Mouse (Mus musculus): ENCODE measurements around the gene Plcg1. TPM values are rescaled to one million over a fixed set of nuclear protein-coding genes. Genes with fewer than 3 reads are reported as not detected.
A peak's percentile ranks its signal among the peaks of the same experiment; 100 is the strongest.

Plcg1 gene
- total RNA-seq (2021), result 100 to 1,000 TPM; 121 to 137 TPM
- long read RNA-seq, full-length matches to known transcripts, result 2 of 63 reads
- long read RNA-seq, partial matches to known transcripts, result 31 of 63 reads
- long read RNA-seq, other reads (novel, unspliced or antisense), result 30 of 63 reads

DNA sequence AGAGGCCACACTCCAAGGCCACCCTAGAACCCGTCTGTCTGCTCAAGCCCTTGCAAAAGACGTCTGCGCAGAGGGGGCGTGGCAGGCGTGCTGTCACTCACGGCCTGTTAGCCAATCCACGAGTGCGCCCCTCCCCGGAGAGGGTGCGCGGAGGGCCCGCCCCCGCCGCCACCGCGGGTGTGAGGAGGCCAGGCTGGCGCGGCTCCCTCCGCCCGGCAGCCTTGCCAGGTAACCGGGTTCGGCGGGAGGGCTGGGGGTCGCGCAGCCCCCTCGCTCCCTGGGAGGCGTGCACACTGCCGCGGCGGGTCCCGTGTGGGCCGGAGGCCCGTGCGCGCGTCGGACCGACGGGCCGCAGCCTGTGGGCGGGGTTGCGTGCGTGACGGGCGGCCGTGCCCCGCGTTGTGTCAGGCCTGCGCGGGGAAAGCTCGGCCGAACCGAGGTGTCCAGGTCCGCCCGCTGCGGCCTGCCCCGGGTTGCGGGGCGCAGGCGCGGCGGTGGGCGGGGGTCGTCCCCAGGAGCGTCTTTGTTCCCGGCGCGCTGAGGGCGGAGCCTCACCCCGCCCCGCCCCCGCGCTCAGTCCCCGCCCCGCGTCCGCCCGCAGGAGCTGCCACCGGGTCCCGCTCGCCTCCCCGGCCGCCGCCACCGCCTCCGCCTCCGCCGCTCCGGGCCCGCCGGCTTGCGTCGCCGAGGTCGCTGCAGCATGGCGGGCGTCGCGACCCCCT lies at the start of gene Plcg1:
Plcg1 (plus strand) TSS at position 184 of the 722 bp plus-strand sequence.
- DNase-seq (ENCODE audit: low spot score in 2 of 2), result peak; percentile 94 to 96

GRCm38 (mm10) chr2:160700271-160700670 lies 30.8 kb upstream of the Plcg1 start:
- DNase-seq (ENCODE audit: low spot score in 2 of 2), result no peak

DNA sequence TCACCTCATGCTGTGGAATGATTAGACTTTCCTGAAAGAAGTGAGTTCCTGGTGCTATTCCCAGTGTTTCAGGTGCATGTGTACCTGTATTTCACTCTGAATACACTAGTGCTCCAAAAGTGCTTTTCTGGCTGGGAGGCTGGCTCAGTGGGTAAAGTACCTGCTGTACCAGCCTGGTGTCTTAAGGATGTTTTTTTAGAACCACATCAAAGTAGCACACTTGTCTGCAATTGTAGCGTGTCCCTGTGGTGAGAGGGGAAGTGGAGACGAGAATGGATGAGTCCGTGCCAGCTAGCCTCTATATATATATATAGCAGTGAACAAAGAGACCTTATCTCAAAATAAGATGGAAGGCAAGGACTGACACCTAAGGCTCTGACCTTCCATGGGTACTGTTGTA lies 29.5 kb upstream of the Plcg1 start:
- DNase-seq (ENCODE audit: low spot score in 2 of 2), result no peak

- DNase-seq (ENCODE audit: low spot score in 2 of 2), result no peak
Observed at GRCm38 (mm10) chr2:160702824-160703223, 28.3 kb upstream of the Plcg1 start.

GRCm38 (mm10) chr2:160707673-160708072 lies 23.4 kb upstream of the Plcg1 start:
- DNase-seq (ENCODE audit: low spot score in 2 of 2), result no peak

- no peak for DNase-seq (ENCODE audit: low spot score in 2 of 2)
Observed at GRCm38 (mm10) chr2:160715463-160716030, 15.6 kb upstream of the Plcg1 start.

- peak in 1 of 2 experiments; percentile 39 for DNase-seq (ENCODE audit: low spot score in 2 of 2)
Observed at GRCm38 (mm10) chr2:160717269-160717668, 13.8 kb upstream of the Plcg1 start.

GRCm38 (mm10) chr2:160718811-160719210 lies 12.3 kb upstream of the Plcg1 start:
- peak in 1 of 2 experiments; percentile 21 for DNase-seq (ENCODE audit: low spot score in 2 of 2)

DNA sequence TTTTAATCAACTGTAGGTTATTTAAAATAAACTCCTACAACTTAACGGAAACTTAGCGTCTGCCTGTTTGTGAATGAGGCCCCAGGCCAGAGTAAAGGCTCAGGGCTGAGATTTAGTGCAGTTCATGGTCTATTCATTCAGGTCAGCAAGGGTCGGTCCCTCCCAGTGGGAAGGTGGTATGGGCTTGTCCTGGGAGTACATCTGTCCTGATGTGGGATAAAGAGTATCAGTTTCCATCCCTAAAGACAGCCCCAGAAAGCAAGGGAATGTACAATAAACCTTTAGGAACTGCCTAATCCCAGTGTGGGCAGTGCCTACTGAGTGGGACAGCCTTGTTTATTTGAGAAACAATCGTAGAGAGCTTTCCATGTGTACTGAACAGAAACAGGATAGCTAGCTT lies 8.4 kb upstream of the Plcg1 start:
- no peak for DNase-seq (ENCODE audit: low spot score in 2 of 2)

DNA sequence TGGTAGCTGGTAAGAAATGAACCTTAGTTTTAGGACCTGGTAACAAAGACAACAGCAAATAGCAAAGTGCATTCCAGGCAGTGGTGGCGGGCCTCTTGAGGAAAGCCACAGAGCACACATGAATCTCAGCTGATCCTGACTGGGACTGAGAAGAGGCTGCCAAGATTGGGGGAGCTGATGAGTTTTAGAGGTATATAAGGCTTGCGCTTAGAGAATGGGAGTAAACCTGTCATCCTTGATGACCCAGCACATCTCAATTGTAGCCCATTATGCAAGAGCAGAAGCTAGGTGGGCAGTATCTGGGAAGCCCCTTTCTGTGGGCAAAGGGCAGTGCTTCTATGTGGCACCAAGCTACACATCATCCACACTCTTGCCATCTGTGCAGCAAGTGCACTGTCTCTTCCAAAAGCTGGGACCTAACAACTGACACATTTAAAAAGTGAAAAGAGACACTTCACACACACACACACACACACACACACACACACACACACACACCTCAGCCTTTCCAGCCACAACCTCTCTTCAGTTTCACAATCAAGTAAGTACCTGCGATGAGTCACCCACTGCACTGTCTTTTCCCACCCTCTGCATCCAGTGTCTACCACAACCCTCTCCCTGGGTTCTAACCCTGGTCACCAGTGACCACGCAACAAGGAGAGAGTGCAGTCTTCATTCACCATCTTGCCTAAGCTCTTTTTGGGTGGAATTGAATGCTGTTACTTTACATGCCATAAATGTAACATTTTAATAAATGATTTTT lies 7.3 kb upstream of the Plcg1 start:
- no peak for DNase-seq (ENCODE audit: low spot score in 2 of 2)

- DNase-seq (ENCODE audit: low spot score in 2 of 2), result no peak
Observed at GRCm38 (mm10) chr2:160724536-160724935, 6.6 kb upstream of the Plcg1 start.

DNA sequence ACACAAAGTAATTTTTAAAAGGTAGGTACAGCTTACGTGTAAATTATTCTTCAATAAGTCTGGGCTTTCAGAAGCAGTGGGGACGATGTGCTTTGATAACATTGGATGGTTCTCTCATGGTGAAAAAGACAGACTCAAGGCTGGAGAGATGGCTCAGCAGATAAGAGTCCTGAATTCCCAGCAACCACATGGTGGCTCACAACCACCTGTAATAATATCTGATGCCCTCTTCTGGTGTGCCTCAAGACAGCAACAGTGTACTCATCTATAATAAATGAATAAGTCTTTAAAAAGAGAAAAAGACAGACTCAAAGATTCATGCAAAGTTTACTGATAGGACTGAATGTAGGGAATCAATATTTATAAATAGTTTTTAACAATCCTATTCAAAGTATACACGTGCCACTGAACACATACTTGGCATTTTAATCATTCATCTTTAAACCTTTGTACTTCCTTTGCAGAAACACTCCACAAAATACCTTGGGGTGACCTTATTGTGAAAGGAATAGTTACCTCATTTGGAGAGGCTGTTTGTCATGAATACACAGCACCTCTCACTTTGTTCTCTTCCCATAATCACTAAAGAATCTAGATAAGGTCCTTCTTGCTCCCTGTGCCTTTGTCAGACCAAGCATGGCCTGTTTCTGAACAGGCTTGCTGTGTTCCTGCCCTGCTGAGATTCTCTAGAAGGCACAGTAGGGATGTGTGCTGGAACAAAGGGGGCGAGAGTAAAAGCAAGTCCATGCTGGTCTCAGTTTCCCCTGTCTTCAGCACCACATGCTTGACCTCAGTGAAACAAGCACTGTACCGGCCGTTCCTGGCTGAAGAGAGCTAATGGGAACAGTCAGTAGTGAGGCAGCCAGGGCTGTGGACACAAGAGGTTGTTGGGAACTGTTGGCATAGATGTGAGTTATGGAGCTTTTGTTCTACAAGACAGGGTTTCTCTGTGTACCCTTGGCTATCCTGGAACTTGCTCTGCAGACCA lies 4.9 kb upstream of the Plcg1 start:
- DNase-seq (ENCODE audit: low spot score in 2 of 2), result no peak

DNA sequence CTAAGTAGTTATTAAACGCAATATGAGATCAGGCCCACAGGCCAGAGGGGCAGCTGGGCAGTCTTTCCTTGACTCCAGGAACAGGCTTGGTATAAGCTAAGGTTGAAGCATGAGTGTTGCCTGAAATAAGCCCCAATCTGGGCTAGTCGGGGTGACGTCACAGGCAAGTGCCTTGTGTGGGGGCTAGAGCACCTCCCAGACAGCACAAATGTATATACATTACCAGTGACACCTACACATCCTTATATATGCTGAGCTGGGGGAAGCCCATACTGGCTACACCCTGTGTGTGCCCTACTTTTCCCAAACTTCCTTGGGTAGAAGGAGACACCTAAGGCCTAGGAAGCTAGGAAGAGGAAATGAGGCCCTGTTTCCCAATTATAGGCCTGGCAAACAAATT lies 2.1 kb upstream of the Plcg1 start:
- no peak for DNase-seq (ENCODE audit: low spot score in 2 of 2)

DNA sequence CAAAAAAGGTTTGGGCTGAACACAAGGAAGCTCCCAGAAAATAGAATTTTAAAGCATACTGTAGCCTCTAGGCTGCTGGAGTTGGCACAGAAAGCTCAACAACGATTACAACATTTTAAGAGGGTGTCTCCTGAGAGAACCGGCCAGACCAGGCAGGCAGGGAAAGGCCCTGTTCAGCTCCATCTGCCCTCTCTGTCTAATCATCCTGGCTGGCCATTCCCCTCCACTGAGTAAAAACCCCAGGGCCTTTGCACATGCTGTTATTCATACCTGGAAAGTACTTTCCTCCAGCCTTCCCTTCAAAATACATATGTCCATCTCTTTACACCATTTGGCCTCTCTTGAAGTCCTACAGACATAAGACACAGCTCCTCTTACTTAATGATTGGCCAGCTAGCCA lies 1.7 kb upstream of the Plcg1 start:
- DNase-seq (ENCODE audit: low spot score in 2 of 2), result no peak

GRCm38 (mm10) chr2:160729851-160730796 lies 976 bp upstream of the Plcg1 start:
- DNase-seq (ENCODE audit: low spot score in 2 of 2), result no peak

- no peak for DNase-seq (ENCODE audit: low spot score in 2 of 2)
Observed at GRCm38 (mm10) chr2:160730797-160731116, 343 bp upstream of the Plcg1 start.

GRCm38 (mm10) chr2:160731839-160732261 lies 750 bp downstream of the Plcg1 start:
- DNase-seq (ENCODE audit: low spot score in 2 of 2), result peak; percentile 77 to 79

- no peak for DNase-seq (ENCODE audit: low spot score in 2 of 2)
Observed at GRCm38 (mm10) chr2:160732420-160732995, 1.4 kb downstream of the Plcg1 start.

DNA sequence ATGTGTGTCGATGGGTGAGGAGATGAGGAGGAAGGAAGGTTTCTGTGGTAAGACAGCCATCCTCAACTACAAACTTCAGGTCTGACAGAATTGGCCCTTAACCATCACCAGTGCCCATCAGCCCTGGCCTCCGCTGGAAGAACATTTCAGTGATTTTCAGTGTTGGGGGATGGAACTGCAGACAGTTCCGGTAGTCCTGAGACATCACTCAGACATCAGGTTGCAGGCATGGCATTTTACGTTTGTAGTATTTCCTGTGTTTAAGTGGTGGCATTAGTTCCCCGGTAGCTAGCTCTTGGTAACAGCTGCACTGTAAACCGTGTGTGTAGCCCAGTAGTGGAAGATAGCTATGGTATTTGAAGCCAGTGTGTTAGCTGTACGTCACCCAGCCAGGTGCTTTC lies 2.0 kb downstream of the Plcg1 start:
- DNase-seq (ENCODE audit: low spot score in 2 of 2), result no peak

Measured in layer of hippocampus, postnatal 10 days (tissue).